Mouse (Mus musculus) R1 (cell line): ENCODE results near the gene Ercc8.

Source experiments
- DNase-seq: peaks from one replicate; pipeline ENCODE4 v3.0.0-alpha.2; 2018; ENCODE audit warnings: low read depth, low spot score

Gene Ercc8

DNA sequence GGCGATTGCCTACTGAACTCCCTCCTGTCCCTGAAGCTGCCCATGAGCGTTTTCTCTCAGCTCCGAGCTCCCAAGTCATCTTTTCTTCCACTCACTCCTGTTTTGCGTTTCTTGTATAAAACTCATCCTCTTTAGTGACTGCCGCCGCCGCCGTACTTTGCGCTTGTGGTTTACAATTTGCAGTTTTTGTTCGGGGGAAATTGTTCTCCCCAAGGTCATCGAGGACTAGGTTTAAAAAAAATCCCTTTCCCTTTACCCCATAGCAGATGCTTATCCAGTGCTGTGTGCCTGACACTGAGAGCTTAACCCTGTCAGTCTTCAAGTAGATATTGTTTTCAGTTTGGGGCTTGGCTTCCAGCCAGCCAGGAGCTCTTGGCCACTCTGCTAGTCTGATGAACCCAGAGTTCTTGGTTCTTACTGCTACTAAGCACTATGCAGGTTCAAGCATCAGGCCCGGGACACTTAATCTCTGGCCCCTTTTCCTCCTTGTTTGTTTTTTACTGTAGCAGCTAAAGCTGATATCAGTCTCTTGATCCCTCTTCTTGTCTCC lies 56.8 kb downstream of the Ercc8 start:
- DNase-seq, result no peak

GRCm38 (mm10) chr13:108219773-108220172 lies 61.2 kb downstream of the Ercc8 start:
- DNase-seq, result peak; percentile 71

GRCm38 (mm10) chr13:108229191-108229590 lies 70.7 kb downstream of the Ercc8 start:
- DNase-seq, result no peak

DNA sequence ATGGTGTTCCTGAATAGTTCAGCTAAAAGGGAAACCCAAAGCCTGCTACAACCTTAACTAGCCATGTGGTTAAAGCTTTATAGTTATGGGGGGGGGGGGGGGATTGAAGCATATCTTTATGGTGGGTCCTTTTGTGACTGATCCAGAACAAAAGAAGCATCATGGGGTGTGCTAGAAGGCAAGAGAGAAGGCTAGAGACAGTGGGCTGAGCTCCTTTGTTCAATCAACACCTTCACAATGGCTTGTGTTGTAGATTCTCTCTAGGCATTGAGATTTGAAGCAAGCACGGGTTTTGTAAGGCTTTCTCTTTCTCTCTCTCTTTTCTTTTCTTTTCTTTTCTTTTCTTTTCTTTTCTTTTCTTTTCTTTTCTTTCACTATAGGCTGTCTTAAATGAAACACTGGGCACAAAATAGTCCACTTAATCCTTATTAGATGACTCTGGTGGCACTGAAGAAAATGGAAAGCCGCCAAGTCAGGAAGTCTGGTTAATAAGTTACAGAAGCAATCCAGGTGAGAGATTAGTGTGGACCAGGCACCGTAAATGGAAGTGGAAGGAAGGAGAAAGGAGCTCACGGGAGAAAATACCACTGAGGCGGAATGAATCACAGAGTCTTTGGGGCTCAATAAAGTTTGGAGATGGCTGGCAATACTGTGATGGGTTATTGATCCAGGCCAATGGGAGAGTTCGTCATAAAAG lies 71.3 kb downstream of the Ercc8 start:
- no peak for DNase-seq

DNA sequence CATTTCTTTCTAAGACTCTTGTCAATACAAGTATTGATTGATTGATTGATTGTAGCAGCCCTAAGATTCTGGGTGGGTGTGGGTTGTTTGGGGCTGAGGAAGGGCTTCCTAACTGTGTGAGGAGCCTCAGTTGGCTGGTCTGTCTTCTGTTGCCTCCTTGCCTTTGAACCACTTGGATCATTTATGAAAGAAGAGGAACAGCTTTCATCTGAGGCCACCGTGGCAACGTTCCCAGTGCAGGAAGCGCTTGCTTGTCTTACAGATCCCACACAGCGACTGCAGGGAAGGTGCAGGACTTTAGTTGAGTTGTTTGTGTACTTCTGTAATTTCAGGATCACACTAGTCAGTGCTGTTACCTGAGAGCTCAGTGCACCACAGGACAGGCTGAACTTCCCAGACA lies 81.5 kb downstream of the Ercc8 start:
- DNase-seq, result no peak

- DNase-seq, result no peak
Observed at GRCm38 (mm10) chr13:108241715-108242114, 83.2 kb downstream of the Ercc8 start.
